Mouse (Mus musculus) forebrain, postnatal 0 days (tissue): ENCODE results near the gene Atp11c. TPM values are rescaled to one million over a fixed set of nuclear protein-coding genes. Genes with fewer than 3 reads are reported as not detected.

ENCODE experiments used
- ATAC-seq: fragments of 200-750 bp; cut with Nextera tagmentation; 2 replicates; pipeline ENCODE4 v1.8.0; 2017; ENCODE audit warnings: mild to moderate bottlenecking, moderate library complexity
- DNase-seq: peaks from one replicate; pipeline ENCODE4 v3.0.0-alpha.2; 2015
- H3K27ac ChIP-seq: fragments of 300-500 bp; sonication (generic); 2 replicates; pipeline ENCODE4 v1.5.1; 2014; ENCODE audit warnings: low read depth, mild to moderate bottlenecking, antibody characterized with exemption, low read length, moderate library complexity, mixed read lengths
- H3K27me3 ChIP-seq: fragments of 300-500 bp; sonication (generic); 2 replicates; pipeline ENCODE4 v1.6.1; 2014; ENCODE audit warnings: mild to moderate bottlenecking, low read length, mixed read lengths; ENCODE audit not compliant: insufficient read depth
- H3K36me3 ChIP-seq: fragments of 300-500 bp; sonication (generic); 2 replicates; pipeline ENCODE4 v1.6.1; 2014; ENCODE audit warnings: mild to moderate bottlenecking, moderate library complexity; ENCODE audit not compliant: insufficient read depth
- H3K4me1 ChIP-seq: fragments of 300-500 bp; sonication (generic); 2 replicates; pipeline ENCODE4 v1.6.1; 2014; ENCODE audit warnings: antibody characterized with exemption; ENCODE audit not compliant: insufficient read depth
- H3K4me2 ChIP-seq: fragments of 300-500 bp; sonication (generic); 2 replicates; pipeline ENCODE4 v1.6.1; 2014; ENCODE audit warnings: low read depth, mild to moderate bottlenecking, moderate library complexity
- H3K4me3 ChIP-seq: fragments of 300-500 bp; sonication (generic); 2 replicates; pipeline ENCODE4 v1.5.1; 2014; ENCODE audit warnings: low read depth, low read length, mixed read lengths
- H3K9ac ChIP-seq: fragments of 300-500 bp; sonication (generic); 2 replicates; pipeline ENCODE4 v1.6.1; 2014; ENCODE audit warnings: mild to moderate bottlenecking
- H3K9me3 ChIP-seq: fragments of 300-500 bp; sonication (generic); 2 replicates; pipeline ENCODE4 v1.6.1; 2016; ENCODE audit warnings: low read length
- CTCF ChIP-seq: sonication (generic); IDR thresholded peaks from 2 replicates; pipeline ENCODE4 v1.5.1; 2016; ENCODE audit warnings: antibody characterized with exemption, control low read depth, low read depth
- WGBS: fragments of 180-500 bp; shearing (Covaris S2); extraction: QIAGEN DNeasy Blood & Tissue Kit; methylation state at CpG from one replicate; pipeline ENCODE4 v1.1.7; 2014; 5-methylcytosine and 5-hydroxymethylcytosine counted together
- microRNA counts: library from miRNA; unstranded; fragments of <30 nt; microRNA quantifications from one replicate; lab custom pipeline; 2015
- microRNA-seq, 2 experiments: library from miRNA; unstranded; fragments of <30 nt; microRNA quantifications; one replicate each; pipeline ENCODE4; 2016
- polyA plus RNA-seq: library from polyadenylated mRNA; unstranded; fragments of >200 nt; fragmentation: Nextera tagmentation; extraction: Ambion mirVana; gene quantifications from 2 replicates; pipeline ENCODE4 v1.2.1, GENCODE M21; 2015
- total RNA-seq: library from RNA; depleted of rRNA; stranded (reverse); fragments of >200 nt; gene quantifications from 2 replicates; pipeline ENCODE4 v1.2.3, GENCODE M21; 2014; rRNA removed

The Atp11c gene
- total and polyA plus RNA-seq, 2 experiments from 2014 or later = 6.8 to 28.0 TPM

- ATAC-seq = peak; percentile 23
These were observed 414.3 kb downstream of the Atp11c start for GRCm38 (mm10) chrX:60178025-60178743.

More at GRCm38 (mm10) chrX:60178025-60178743, 414.3 kb downstream of the Atp11c start:
- Histone ChIP-seq H3K4me2 (peak overlapping the region; percentile 83), H3K27me3 (no peaks in the 10 kb centered on the region), H3K4me1 (no peaks in the 10 kb centered on the region), H3K9ac (peak overlapping the region; percentile 33; the same call in 1 of the 2 replicates), H3K36me3 (no peaks in the 10 kb centered on the region), H3K4me3 (peak overlapping the region; percentile 36), H3K27ac (no peak overlapping the region), H3K9me3 (no peaks in the 10 kb centered on the region)
- WGBS = 21% methylated on average over 19 of the region's 19 CpGs
- no peak for TF ChIP-seq CTCF
- DNase-seq = peak; percentile 9

MicroRNA genes within 50 kb of the gene (microRNA counts, 519-probe panel; counts per million panel counts)
- not detected for microRNA mmu-miR-505 (lab: Ali Mortazavi, UCI)

Small RNAs within 50 kb of the gene (microRNA-seq; reads per million reads assigned to microRNA genes)
- gene Mir505 = 126 to 152 reads per million in 2 experiments

Other genes starting within 250 kb of the Atp11c start
- not detected in 2 replicates for gene Gm7073, start 53.4 kb downstream of the Atp11c start, total RNA-seq
- not detected in 2 replicates for gene Gm7073, start 53.4 kb downstream of the Atp11c start, polyA plus RNA-seq